Mouse (Mus musculus) lung, postnatal 10 days (tissue): ENCODE results near the gene Pik3r3.

Experiments
- DNase-seq: peaks from one replicate; pipeline ENCODE4 v3.0.0; 2021

The Pik3r3 gene

DNA sequence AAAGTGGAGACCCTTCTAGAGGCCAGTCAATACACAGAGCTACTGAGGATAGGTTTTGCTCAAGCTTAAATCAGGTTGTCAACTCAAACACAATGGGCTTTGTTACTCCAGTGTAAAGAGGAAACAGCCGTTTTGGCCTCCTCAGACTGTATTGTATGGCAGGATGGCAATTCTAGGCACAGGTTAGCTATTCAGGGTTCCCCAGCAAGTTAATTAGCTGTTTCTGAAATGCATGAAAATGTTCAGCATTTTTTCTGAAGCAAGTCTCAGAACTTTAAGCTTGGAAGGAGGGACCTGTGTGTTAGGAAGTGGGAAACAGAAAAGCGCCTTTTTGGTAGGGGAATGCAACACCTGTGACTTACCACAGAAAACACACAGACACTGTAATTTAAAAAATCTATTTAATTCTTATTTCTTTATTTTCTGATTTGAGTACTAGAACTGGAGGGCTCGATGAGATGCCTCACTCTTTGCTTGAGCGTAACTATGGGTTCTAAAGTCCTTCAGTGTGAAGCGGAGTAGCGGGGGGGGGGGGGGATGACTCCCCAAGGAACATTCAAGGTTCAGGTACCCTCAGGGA is 1.3 kb upstream of the Pik3r3 start:
- peak; percentile 24 for DNase-seq

DNA sequence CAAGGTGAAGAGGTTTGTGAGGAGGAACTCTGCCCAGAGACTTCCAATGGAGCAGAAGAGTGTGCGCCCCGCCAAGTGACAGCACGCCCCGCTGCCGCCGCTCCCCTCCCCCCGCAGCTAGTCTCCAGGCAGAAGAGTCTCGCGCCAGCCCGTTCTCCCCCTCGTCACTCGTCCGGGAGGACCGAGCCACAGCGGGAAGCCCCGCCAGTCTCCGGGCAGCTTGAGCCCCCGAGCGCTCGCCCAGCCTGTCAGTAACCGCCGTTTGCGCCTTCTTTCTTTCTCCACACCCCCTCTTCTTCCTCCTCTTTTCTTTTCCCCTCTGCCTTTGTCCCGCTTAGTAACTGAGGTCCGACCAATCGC is 658 bp upstream of the Pik3r3 start:
- no peak for DNase-seq

DNA sequence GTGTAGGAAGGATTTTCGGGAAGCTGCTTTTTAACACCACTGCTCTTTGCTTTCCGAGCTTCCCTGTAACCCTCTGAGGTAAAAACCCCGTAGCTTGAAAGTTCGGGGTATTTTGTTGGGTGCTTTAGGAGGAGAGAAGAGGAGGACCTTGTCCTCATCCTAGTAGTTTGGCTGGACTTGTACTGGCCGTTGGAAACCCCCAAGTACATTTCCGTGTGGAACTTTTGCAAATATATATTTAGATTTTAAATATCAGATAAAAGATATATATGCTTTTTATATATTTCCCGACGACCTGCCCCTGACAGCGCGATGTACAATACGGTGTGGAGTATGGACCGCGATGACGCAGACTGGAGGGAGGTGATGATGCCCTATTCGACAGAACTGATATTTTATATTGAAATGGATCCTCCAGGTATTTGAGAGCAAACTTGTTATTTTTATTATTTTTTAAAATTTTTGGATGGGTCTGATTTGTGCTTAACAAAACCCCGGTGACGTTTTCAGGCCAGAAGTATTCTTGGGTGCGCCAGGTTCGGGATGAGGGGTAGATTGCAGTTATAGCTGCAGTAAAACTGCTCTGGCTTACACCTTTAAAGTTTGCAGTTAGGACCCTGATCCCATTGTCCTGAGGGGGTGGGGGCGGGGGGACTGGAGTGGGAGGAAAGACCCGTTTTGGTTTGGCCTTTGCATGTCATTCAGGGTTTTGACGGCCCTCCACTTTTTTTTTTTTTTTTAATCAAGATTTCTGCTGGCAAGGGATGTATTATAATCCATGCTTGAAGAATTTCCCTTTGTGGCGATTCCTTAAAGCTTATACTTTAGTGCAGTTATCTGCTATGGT is 801 bp downstream of the Pik3r3 start:
- no peak for DNase-seq

DNA sequence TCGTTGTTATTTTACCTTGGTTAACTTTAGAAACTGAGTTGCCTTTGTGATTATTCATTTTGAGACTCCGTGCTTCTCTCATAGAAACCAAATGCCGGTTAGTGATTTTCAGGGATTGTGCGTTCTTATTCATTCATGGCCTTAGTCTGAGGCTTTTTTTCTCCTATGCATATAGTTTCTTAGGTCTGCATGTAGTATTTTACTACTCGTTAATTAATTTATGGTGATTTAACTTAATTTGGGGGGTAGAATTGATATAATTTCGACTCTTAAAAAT is 1.4 kb downstream of the Pik3r3 start:
- DNase-seq = no peak

DNA sequence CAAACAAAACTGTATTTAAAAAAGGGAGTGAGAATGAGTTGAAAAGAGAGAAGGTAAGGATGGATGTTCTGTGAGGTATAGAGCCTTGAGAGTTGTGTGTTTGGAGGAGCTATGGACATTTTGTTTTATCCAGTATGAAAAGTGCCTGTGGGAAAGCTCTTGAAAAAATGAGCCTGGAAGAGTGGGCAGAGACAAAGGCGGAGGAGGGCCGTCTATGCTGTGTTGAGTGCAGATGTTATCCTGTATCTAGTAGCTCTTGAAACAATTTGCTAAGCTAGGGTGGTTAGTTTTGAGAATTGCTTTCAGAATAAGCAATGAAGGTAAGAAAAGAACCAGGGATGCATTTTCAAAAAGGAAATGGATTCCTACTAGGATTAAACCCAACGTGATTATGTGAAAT is 22.0 kb downstream of the Pik3r3 start:
- DNase-seq = no peak

DNA sequence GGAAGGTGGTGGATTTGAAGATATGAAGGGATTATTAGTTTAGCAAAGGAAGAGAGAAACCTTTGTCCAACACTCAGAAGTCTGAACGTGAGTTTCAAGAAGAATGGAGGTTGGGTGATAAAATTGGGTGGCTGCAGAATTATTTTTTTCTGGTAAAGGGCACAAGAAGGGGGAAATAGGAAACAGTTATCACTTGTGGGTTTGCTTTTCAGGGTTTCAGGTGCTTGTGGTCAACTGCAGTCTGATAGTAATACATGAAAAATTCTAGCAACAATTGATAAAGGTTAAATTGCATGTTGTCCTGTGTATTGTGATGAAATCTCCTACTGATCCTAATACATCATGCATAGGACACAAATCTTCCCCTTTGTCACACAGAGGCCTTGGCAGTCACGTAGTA is 22.8 kb downstream of the Pik3r3 start:
- no peak for DNase-seq

DNA sequence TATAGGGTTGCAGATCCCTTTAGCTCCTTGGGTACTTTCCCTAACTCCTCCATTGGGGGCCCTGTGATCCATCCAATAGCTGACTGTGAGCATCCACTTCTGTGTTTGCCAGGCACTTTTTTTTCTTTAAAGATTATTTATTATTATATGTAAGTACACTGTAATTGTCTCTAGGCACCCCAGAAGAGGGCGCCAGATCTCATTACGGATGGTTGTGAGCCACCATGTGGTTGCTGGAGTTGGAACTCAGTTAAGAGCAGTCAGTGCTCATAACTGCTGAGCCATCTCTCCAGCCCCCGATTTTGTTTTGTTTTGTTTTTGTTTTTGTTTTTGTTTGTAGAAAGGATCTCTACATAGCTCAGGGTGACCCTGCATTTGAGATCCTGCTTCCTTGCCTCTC is 24.5 kb downstream of the Pik3r3 start:
- peak; percentile 67 for DNase-seq

DNA sequence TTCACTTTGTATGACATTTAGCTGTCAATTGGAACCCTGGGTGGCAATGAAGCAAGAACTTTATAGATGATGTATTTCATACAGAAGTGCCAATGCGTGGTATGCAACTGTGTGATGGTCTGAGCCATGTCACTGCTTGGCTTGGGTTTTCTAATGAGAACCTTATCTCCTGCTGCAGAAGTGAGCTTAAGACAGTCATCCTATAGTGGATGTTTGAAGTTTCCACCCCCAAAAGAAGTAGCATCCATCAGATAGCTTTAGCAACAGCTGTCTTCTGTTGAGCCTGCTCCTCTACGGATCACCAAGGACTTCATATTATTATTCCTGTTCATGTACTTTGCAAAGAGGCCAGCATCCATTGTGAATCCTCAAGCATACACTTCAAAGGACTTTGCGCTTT is 28.6 kb downstream of the Pik3r3 start:
- DNase-seq = no peak

DNA sequence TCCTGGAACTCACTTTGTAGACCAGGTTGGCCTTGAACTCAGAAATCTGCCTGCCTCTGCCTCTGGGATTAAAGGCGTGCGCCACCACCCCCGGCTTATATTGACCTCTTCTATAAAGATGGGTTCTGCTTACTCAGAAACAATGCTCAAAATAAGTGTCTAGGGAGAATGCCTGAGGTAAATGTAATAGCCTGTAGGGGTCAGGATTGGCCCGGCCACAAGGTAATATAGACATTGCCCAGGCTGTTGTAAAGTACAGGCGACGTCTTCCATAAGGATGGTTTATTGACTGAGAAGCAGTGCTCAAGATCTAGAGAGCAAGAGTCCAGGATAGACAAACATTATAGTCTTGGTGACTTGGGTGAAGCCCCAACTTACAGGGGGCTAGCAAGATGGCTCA is 46.8 kb downstream of the Pik3r3 start:
- no peak for DNase-seq

DNA sequence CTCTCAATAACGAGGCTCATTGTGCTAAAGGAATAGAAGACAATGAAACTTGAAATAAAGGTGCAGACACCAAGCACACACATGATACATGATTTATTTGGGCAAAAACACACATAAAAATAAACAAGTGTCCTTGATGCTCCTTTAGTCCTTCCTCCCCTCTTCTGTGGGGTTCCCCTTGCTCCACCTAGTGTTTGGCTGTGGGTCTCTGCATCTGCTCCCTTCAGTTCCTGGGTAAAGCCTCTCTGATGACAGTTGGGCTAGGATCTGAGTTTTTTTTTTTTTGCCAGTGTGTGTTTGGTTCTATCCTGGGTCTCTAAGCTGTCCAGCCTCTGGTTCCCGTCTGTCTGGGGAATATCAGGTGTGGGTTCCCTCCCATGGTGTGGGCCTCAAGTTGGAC is 60.8 kb downstream of the Pik3r3 start:
- peak; percentile 38 for DNase-seq

DNA sequence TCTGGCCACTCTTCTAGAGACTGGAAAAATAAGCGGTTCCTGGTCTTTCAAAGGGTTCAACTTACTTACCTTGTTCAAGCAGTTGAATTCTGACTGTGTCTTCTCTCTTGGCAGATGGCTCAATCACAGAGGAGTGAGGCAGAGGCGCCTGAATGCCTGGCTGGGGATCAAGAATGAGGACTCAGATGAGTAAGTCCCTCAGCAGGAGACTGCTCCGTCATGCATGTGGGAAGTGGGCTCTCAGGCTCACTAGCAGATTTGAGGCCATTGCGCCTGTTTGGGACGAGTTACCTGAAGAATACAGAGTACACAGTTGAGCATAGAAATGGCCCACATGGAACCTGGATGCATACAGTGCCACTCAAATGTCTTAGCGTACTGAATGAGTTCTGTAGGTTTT is 70.1 kb downstream of the Pik3r3 start:
- DNase-seq = no peak

DNA sequence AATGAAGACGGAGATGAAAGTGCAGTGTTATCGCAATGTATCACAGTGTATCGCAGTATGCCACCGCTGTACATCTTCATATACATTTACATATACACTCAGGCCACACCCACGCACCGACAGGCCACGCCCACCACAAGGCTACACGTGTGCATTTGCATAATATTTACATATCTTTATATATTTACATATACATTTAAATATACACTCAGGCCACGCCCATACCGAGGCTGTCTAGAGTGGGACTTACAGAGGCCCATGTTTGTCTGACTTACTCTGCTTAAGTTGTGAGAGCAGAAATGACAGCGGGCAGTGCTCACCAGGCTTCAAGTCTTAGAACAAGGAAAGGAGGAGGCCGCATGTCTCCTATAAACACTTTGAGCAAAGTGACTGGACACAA is 71.9 kb downstream of the Pik3r3 start:
- no peak for DNase-seq

DNA sequence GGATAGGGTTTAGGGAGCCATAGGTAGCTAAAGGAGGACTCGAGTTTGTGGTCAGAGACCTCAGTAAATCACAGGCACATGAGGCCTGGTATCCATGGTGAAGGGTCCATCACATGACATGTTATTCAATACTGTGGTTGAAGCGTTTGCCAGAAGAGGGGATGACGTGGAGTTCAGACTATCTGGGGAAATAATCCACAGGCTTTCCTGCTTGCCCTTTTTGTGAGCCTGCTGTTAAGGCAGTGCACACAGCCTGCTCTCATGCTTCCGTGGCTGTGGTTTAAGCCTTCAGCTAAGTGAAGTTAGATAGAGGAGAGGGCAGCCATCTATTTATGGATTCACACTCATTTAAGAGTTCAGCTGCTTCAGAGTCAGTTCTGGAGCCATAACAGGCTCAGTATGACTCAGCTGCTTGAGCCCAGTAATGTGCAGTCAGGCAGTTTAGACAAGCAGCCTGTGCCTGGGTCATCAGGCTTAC is 79.5 kb downstream of the Pik3r3 start:
- peak; percentile 22 for DNase-seq

DNA sequence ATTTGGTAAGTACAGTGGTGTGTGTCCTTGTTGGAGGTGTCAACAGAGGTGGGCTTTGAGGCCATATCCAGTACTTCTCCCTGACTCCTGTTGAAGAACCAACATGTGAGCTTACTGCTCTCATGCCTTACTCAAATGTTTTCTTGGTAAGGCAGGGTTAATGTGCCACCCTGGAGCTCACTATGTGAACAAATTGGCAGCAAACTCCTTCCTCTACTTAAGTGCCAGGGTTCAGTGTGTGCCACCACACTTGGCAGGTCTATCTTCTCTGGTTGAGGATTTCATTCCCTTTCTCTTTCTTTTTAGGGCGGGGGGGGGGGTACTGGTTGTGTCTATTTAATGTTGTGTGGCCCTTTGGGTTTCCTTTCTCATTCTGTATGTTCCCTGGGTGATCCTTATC is 83.1 kb downstream of the Pik3r3 start:
- no peak for DNase-seq

DNA sequence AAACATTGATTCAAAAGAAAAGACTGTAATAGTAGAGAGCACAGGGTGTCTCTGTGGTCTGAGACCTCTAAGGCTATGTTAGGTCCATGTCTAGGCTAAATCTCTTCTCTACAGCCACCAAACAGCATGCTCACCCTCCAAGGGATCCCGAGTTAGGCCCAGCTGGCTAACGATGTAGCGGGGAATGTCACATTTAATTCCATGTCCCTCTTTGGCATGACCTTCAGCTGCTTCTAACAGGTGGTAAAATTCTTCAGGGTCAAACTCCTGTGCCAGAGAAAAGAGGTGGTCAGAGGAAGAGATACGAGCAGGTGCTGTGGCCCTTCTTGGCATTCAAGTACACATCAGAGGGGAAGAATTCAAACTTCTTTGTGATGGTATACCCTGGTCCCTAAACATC is 96.2 kb downstream of the Pik3r3 start:
- no peak for DNase-seq

DNA sequence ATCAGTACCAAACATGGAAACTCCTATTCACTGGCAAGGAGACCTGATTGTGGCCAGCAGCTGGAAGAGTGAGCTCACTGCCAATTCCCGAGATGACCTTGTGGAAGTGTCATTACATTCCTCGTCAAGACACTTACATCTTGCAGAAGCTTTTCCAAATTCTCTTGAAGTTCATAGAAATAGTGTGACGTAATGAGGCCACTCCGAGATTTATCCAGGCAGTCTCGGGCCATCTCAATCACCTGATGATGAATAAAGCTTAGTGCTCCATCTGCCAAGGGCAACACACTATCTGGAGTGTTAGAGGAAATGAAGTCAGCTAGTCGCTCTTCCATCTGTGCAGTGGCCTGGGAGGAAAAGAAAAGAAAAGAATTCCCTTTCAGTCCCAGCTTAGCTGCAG is 100.7 kb downstream of the Pik3r3 start:
- DNase-seq = peak; percentile 68

DNA sequence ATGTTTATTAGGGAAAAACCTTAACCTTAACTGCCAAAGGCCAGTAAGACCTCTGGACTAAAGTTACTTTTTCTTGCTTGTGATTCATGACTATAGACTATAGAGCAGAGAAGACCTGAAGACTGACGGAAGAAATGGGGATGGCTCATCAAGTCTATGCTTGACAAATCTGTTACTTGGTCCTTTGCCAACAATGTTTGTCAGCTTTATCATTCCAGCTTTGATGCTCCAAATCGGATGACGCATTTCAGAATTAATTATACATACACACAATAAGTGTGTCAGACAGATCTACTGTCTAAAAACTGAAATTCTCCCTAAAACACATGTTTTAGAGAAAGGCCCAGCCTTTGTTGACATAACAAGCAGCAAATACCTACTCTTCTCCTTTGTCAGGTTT is 107.8 kb downstream of the Pik3r3 start:
- no peak for DNase-seq

DNA sequence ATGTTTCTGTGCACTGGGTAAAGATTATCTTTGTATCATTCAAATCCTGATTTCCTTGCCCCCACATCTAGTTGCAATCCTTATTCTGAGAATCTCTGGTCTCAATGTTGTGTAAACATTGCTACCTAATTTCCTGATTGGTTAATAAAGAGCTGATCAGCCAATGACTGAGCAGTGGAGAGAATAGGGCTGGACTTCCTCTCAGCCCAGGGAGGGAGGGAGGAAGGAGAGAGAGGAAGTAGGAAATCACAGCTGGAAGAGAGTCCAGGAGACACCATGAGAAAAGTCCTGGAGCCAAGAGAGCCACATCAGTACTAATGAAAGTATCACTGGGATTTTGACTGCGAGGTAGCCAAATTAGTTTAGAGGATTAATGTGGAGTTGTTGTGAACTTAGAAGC is 114.9 kb downstream of the Pik3r3 start:
- DNase-seq = no peak

DNA sequence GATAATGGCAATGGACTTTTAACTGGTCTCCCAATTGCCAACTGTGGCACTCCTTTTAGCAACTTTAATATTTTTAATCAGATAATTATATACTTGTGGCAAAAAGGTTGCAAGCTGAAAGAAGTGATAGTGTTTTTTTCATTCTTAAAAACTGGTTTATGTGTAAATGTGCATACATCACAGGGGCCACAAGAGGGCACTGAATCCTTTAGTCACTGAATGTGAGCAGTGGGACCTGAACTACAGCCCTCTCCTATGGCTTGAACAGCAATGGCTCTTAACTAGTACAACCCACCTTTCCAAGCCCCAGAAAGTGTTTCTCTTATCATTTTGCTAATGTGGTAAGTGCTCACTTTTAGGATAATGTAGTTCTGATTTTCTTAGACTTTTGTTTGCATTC is 120.7 kb downstream of the Pik3r3 start:
- peak; percentile 76 for DNase-seq

DNA sequence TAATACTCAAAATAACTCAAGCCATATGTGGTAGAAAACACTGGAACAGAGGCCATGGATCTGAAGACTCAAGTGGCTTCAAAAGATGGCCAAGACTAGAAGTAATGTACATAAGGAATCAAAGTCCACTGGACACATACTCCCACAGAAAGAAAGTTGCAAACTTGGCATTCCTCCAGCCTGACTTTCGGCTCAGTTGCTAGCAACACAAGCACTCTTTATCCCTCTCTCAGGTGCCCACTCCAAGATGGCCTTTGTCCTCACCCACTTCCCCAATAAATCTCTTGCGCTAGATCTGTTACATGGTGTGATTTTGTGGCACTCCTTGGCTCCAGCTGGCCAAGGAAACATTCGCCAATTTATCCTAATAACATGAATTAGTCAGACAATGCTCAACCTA is 131.1 kb downstream of the Pik3r3 start:
- peak; percentile 27 for DNase-seq
